Mouse (Mus musculus): ENCODE data around the gene Coro1b. TPM values are rescaled to one million over a fixed set of nuclear protein-coding genes. Genes with fewer than 3 reads are reported as not detected.

The Coro1b gene
- polyA plus RNA-seq, 1 experiment from 2014 or later, result 74.8 TPM

GRCm38 (mm10) chr19:4194021-4194724, 45.8 kb downstream of the Coro1b start:
- no peak overlapping the region; the same call in 1 of the 2 replicates for H3K9ac ChIP-seq (ENCODE audit: low read depth, low read length)
- ATAC-seq (ENCODE audit: low read depth), result no peak
- no peak overlapping the region for H3K4me2 ChIP-seq (ENCODE audit: low read depth, low read length)
- no peaks in the 10 kb centered on the region for H3K9me3 ChIP-seq (replicated peaks; ENCODE audit: control insufficient read depth, low read length)
- H3K4me1 ChIP-seq (ENCODE audit: control insufficient read depth, low read depth, low read length), result peaks cover 56% of the 10 kb centered on the region
- H3K4me3 ChIP-seq (ENCODE audit: low read depth, low read length), result no peak overlapping the region
- WGBS (ENCODE audit: insufficient replicate concordance), result 70% methylated on average over 8 of the region's 8 CpGs
- H3K27me3 ChIP-seq (ENCODE audit: control insufficient read depth, insufficient read depth, low read depth, low read length), result no peaks in the 10 kb centered on the region
- peaks cover 31% of the 10 kb centered on the region for H3K36me3 ChIP-seq (ENCODE audit: control insufficient read depth, insufficient read depth)
- H3K27ac ChIP-seq (ENCODE audit: low read length), result peak overlapping the region; percentile 7; the same call in 1 of the 2 replicates

GRCm38 (mm10) chr19:4194776-4195650, 46.6 kb downstream of the Coro1b start:
- WGBS (ENCODE audit: insufficient replicate concordance), result 76% methylated on average over 12 of the region's 12 CpGs
- Histone ChIP-seq H3K4me1 (ENCODE audit: control insufficient read depth, low read depth, low read length) (peaks cover 59% of the 10 kb centered on the region), H3K4me3 (ENCODE audit: low read depth, low read length) (no peak overlapping the region), H3K4me2 (ENCODE audit: low read depth, low read length) (no peak overlapping the region), H3K27me3 (ENCODE audit: control insufficient read depth, insufficient read depth, low read depth, low read length) (no peaks in the 10 kb centered on the region), H3K27ac (ENCODE audit: low read length) (peak overlapping the region; percentile 7; the same call in 1 of the 2 replicates), H3K36me3 (ENCODE audit: control insufficient read depth, insufficient read depth) (peaks cover 33% of the 10 kb centered on the region), H3K9me3 (replicated peaks; ENCODE audit: control insufficient read depth, low read length) (no peaks in the 10 kb centered on the region), H3K9ac (ENCODE audit: low read depth, low read length) (no peak overlapping the region)
- no peak for ATAC-seq (ENCODE audit: low read depth)

- H3K36me3 ChIP-seq (ENCODE audit: control insufficient read depth, insufficient read depth), result peaks cover 33% of the 10 kb centered on the region
- no peak overlapping the region for H3K4me3 ChIP-seq (ENCODE audit: low read depth, low read length)
- ATAC-seq (ENCODE audit: low read depth), result no peak
- H3K4me1 ChIP-seq (ENCODE audit: control insufficient read depth, low read depth, low read length), result peaks cover 60% of the 10 kb centered on the region
- no peak overlapping the region for H3K27ac ChIP-seq (ENCODE audit: low read length)
- no peaks in the 10 kb centered on the region for H3K9me3 ChIP-seq (replicated peaks; ENCODE audit: control insufficient read depth, low read length)
- WGBS (ENCODE audit: insufficient replicate concordance), result 55% methylated on average over 2 of the region's 2 CpGs
- H3K4me2 ChIP-seq (ENCODE audit: low read depth, low read length), result no peak overlapping the region
- H3K27me3 ChIP-seq (ENCODE audit: control insufficient read depth, insufficient read depth, low read depth, low read length), result no peaks in the 10 kb centered on the region
- H3K9ac ChIP-seq (ENCODE audit: low read depth, low read length), result no peak overlapping the region
Observed at GRCm38 (mm10) chr19:4196048-4196447, 47.6 kb downstream of the Coro1b start.

GRCm38 (mm10) chr19:4196548-4196947, 48.1 kb downstream of the Coro1b start:
- Histone ChIP-seq H3K36me3 (ENCODE audit: control insufficient read depth, insufficient read depth) (peaks cover 33% of the 10 kb centered on the region), H3K4me2 (ENCODE audit: low read depth, low read length) (no peak overlapping the region), H3K27me3 (ENCODE audit: control insufficient read depth, insufficient read depth, low read depth, low read length) (no peaks in the 10 kb centered on the region), H3K27ac (ENCODE audit: low read length) (no peak overlapping the region), H3K9me3 (replicated peaks; ENCODE audit: control insufficient read depth, low read length) (no peaks in the 10 kb centered on the region), H3K9ac (ENCODE audit: low read depth, low read length) (no peak overlapping the region), H3K4me3 (ENCODE audit: low read depth, low read length) (no peak overlapping the region), H3K4me1 (ENCODE audit: control insufficient read depth, low read depth, low read length) (peaks cover 55% of the 10 kb centered on the region)
- ATAC-seq (ENCODE audit: low read depth), result no peak
- WGBS (ENCODE audit: insufficient replicate concordance), result 40% methylated on average over 5 of the region's 5 CpGs

- peaks cover 33% of the 10 kb centered on the region for H3K36me3 ChIP-seq (ENCODE audit: control insufficient read depth, insufficient read depth)
- no peaks in the 10 kb centered on the region for H3K27me3 ChIP-seq (ENCODE audit: control insufficient read depth, insufficient read depth, low read depth, low read length)
- no peak for ATAC-seq (ENCODE audit: low read depth)
- H3K4me2 ChIP-seq (ENCODE audit: low read depth, low read length), result no peak overlapping the region
- 57% methylated on average over 3 of the region's 3 CpGs for WGBS (ENCODE audit: insufficient replicate concordance)
- no peak overlapping the region for H3K4me3 ChIP-seq (ENCODE audit: low read depth, low read length)
- H3K9ac ChIP-seq (ENCODE audit: low read depth, low read length), result no peak overlapping the region
- no peaks in the 10 kb centered on the region for H3K9me3 ChIP-seq (replicated peaks; ENCODE audit: control insufficient read depth, low read length)
- H3K27ac ChIP-seq (ENCODE audit: low read length), result peak overlapping the region; percentile 46; the same call in 1 of the 2 replicates
- peaks cover 60% of the 10 kb centered on the region for H3K4me1 ChIP-seq (ENCODE audit: control insufficient read depth, low read depth, low read length)
Observed at GRCm38 (mm10) chr19:4197180-4197579, 48.8 kb downstream of the Coro1b start.

GRCm38 (mm10) chr19:4201291-4201909, 53.0 kb downstream of the Coro1b start, which contains the start of gene Rad9a:
Gene Rad9a, minus strand, starts transcription at chr19:4201662.
- ATAC-seq (ENCODE audit: low read depth), result peak; percentile 84
- no peaks in the 10 kb centered on the region for H3K9me3 ChIP-seq (replicated peaks; ENCODE audit: control insufficient read depth, low read length)
- peak within 1 kb of the TSS; percentile 74 for H3K27ac ChIP-seq (ENCODE audit: low read length)
- peak within 1 kb of the TSS; percentile 76 for H3K9ac ChIP-seq (ENCODE audit: low read depth, low read length)
- H3K4me1 ChIP-seq (ENCODE audit: control insufficient read depth, low read depth, low read length), result peaks cover 32% of the 10 kb centered on the region
- peaks cover 9% of the 10 kb centered on the region; the same call in 1 of the 2 replicates for H3K36me3 ChIP-seq (ENCODE audit: control insufficient read depth, insufficient read depth)
- WGBS (ENCODE audit: insufficient replicate concordance), result under 1% methylated on average over 34 of the region's 34 CpGs
- H3K27me3 ChIP-seq (ENCODE audit: control insufficient read depth, insufficient read depth, low read depth, low read length), result peaks cover 8% of the 10 kb centered on the region
- H3K4me3 ChIP-seq (ENCODE audit: low read depth, low read length), result peak within 1 kb of the TSS; percentile 75
- peak within 1 kb of the TSS; percentile 99 for H3K4me2 ChIP-seq (ENCODE audit: low read depth, low read length)

- peak overlapping the region; percentile 99 for H3K4me2 ChIP-seq (ENCODE audit: low read depth, low read length)
- peak overlapping the region; percentile 76; the same call in 1 of the 2 replicates for H3K9ac ChIP-seq (ENCODE audit: low read depth, low read length)
- H3K27me3 ChIP-seq (ENCODE audit: control insufficient read depth, insufficient read depth, low read depth, low read length), result peaks cover 8% of the 10 kb centered on the region
- H3K36me3 ChIP-seq (ENCODE audit: control insufficient read depth, insufficient read depth), result 0 out of 2 replicates have a peak, but pooled peaks cover 4% of the 10 kb centered on the region
- peaks cover 24% of the 10 kb centered on the region for H3K4me1 ChIP-seq (ENCODE audit: control insufficient read depth, low read depth, low read length)
- ATAC-seq (ENCODE audit: low read depth), result no peak
- WGBS (ENCODE audit: insufficient replicate concordance), result 41% methylated on average over 7 of the region's 7 CpGs
- H3K4me3 ChIP-seq (ENCODE audit: low read depth, low read length), result peak overlapping the region; percentile 75
- no peaks in the 10 kb centered on the region for H3K9me3 ChIP-seq (replicated peaks; ENCODE audit: control insufficient read depth, low read length)
- H3K27ac ChIP-seq (ENCODE audit: low read length), result peak overlapping the region; percentile 74; the same call in 1 of the 2 replicates
Observed at GRCm38 (mm10) chr19:4202149-4202548, 53.7 kb downstream of the Coro1b start.

GRCm38 (mm10) chr19:4203148-4203547, 54.7 kb downstream of the Coro1b start:
- Histone ChIP-seq H3K36me3 (ENCODE audit: control insufficient read depth, insufficient read depth) (0 out of 2 replicates have a peak, but pooled peaks cover 2% of the 10 kb centered on the region), H3K9ac (ENCODE audit: low read depth, low read length) (no peak overlapping the region), H3K4me2 (ENCODE audit: low read depth, low read length) (no peak overlapping the region), H3K4me1 (ENCODE audit: control insufficient read depth, low read depth, low read length) (peaks cover 21% of the 10 kb centered on the region), H3K27me3 (ENCODE audit: control insufficient read depth, insufficient read depth, low read depth, low read length) (peaks cover 8% of the 10 kb centered on the region), H3K4me3 (ENCODE audit: low read depth, low read length) (no peak overlapping the region), H3K9me3 (replicated peaks; ENCODE audit: control insufficient read depth, low read length) (no peaks in the 10 kb centered on the region), H3K27ac (ENCODE audit: low read length) (no peak overlapping the region)
- WGBS (ENCODE audit: insufficient replicate concordance), result 37% methylated on average over 3 of the region's 3 CpGs
- no peak for ATAC-seq (ENCODE audit: low read depth)
